Mouse (Mus musculus) forebrain, embryonic 12.5 days (tissue): Measurements from ENCODE around the gene Ankrd55. TPM values are rescaled to one million over a fixed set of nuclear protein-coding genes. Genes with fewer than 3 reads are reported as not detected.

Source experiments
- ATAC-seq: fragments of 200-750 bp; cut with Nextera tagmentation; 2 replicates; pipeline ENCODE4 v1.8.0; 2017; ENCODE audit warnings: moderate TSS enrichment; ENCODE audit not compliant: low FRiP score
- H3K27ac ChIP-seq: fragments of 300-500 bp; sonication (generic); 2 replicates; pipeline ENCODE4 v1.5.1; 2016; ENCODE audit warnings: mild to moderate bottlenecking
- H3K27me3 ChIP-seq: fragments of 300-500 bp; sonication (generic); 2 replicates; pipeline ENCODE4 v1.6.1; 2016; ENCODE audit warnings: mild to moderate bottlenecking
- H3K36me3 ChIP-seq: fragments of 300-500 bp; sonication (generic); replicated peaks from 2 replicates; pipeline ENCODE4 v1.6.1; 2016; ENCODE audit warnings: mild to moderate bottlenecking
- H3K4me1 ChIP-seq: fragments of 300-500 bp; sonication (generic); 2 replicates; pipeline ENCODE4 v1.6.1; 2016
- H3K4me2 ChIP-seq: fragments of 300-500 bp; sonication (generic); 2 replicates; pipeline ENCODE4 v1.6.1; 2016; ENCODE audit warnings: mild to moderate bottlenecking, moderate library complexity
- H3K4me3 ChIP-seq: fragments of 300-500 bp; sonication (generic); replicated peaks from 2 replicates; pipeline ENCODE4 v1.5.1; 2016; ENCODE audit warnings: mild to moderate bottlenecking
- H3K9ac ChIP-seq: fragments of 300-500 bp; sonication (generic); 2 replicates; pipeline ENCODE4 v1.6.1; 2016; ENCODE audit warnings: mild to moderate bottlenecking
- H3K9me3 ChIP-seq: fragments of 300-500 bp; sonication (generic); 2 replicates; pipeline ENCODE4 v1.6.1; 2016
- WGBS: fragments of 180-500 bp; shearing (Covaris S2); methylation state at CpG from one replicate; pipeline ENCODE4 v1.1.7; 2016; 5-methylcytosine and 5-hydroxymethylcytosine counted together
- polyA plus RNA-seq: library from polyadenylated mRNA; unstranded; fragments of >200 nt; fragmentation: Nextera tagmentation; extraction: Ambion mirVana; gene quantifications from 2 replicates; pipeline ENCODE4 v1.2.1, GENCODE M21; 2016

The Ankrd55 gene
- polyA plus RNA-seq, 1 experiment from 2014 or later: 1.0 TPM

DNA sequence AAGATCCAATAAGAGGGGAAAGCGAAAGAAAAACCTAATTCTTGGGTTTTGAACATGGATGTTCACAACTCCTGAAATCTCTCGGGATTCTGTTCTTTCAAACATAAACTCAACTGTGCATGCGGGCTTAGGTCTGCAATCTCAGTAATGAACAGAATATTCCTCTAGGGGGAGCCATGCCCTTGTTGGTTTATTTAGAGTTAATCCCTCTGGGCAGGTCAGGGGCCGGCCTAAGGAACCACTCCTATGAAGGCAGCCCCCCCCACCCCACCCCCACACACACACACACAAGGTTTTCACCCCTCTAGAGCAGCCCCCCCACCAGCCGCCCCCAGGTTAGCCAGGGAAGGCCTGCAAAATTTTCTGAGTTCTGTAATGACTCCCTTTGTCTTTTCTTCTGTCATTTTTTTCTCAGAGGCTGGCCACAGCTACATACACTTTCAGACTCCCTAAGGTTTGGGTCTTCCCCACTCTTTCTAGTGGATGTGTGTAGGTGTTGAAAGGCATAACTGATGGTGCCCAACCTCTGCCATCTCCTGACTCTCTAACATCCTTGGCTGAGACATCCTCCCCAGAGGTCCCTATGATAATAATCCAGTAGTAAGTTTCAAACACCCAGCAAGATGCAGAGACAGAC lies 16.2 kb upstream of the Ankrd55 start:
- H3K27ac ChIP-seq: no peak overlapping the region
- H3K9ac ChIP-seq: no peak overlapping the region
- no peaks in the 10 kb centered on the region for H3K36me3 ChIP-seq
- no peaks in the 10 kb centered on the region for H3K9me3 ChIP-seq
- peak; percentile 68; the same call in 1 of the 2 replicates for ATAC-seq
- WGBS: 22% methylated on average over 5 of the region's 5 CpGs
- no peaks in the 10 kb centered on the region for H3K27me3 ChIP-seq
- H3K4me2 ChIP-seq: no peak overlapping the region
- H3K4me3 ChIP-seq: no peak overlapping the region
- no peaks in the 10 kb centered on the region for H3K4me1 ChIP-seq

DNA sequence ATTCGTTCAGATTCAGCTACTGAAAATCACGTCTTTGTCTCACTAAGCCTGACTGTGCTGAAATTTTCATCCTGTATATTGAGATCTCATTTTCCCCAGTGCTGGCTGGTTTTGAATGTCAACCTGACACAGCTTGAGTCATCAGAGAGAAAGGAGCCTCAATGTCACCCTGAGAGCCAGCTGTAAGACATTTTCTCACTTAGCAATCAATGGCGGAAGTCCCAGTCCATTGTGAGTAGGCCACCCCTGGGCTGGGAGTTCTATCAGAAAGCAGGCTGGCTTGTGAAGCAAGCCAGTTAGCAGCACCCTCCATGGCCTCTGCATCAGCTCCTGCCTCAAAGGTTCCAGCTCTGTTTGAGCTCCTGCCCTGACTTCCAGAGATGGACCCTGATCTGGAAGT lies 13.6 kb upstream of the Ankrd55 start:
- Histone ChIP-seq H3K9me3 (no peaks in the 10 kb centered on the region), H3K36me3 (no peaks in the 10 kb centered on the region), H3K27ac (no peak overlapping the region), H3K4me1 (peaks cover 11% of the 10 kb centered on the region; the same call in 1 of the 2 replicates), H3K9ac (no peak overlapping the region), H3K4me3 (no peak overlapping the region), H3K4me2 (no peak overlapping the region), H3K27me3 (no peaks in the 10 kb centered on the region)
- ATAC-seq: no peak
- 72% methylated on average over 3 of the region's 3 CpGs for WGBS

DNA sequence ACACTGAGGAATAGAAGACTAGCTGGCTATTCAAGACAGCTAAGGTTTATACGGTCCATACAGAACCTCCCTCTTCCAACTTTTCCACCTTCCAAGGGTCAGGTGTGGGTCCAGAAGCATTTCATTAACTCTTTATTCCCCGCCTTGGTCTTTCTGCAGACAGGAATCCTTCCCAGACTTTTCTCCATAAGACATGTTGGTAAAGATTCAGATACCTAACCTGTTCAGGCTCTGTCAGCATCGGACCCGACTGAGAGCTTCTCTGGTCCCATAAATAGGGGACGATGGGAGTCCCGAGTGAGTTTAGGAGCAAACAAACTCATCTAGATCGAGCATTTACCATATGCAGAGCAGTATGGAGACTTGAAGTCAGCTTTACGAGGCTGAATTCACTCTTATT lies 12.3 kb upstream of the Ankrd55 start:
- H3K9me3 ChIP-seq: no peaks in the 10 kb centered on the region
- 92% methylated on average over 8 of the region's 8 CpGs for whole genome bisulfite sequencing
- ATAC-seq: no peak

GRCm38 (mm10) chr13:112277544-112277943 lies 10.7 kb upstream of the Ankrd55 start:
- 86% methylated on average over 5 of the region's 5 CpGs for WGBS
- Histone ChIP-seq H3K9me3 (no peaks in the 10 kb centered on the region), H3K27me3 (no peaks in the 10 kb centered on the region), H3K4me1 (peaks cover 11% of the 10 kb centered on the region; the same call in 1 of the 2 replicates), H3K27ac (no peak overlapping the region), H3K36me3 (no peaks in the 10 kb centered on the region), H3K4me3 (no peak overlapping the region), H3K4me2 (no peak overlapping the region), H3K9ac (no peak overlapping the region)
- no peak for ATAC-seq

More for the DNA sequence above, 12.3 kb upstream of the Ankrd55 start:
- no peaks in the 10 kb centered on the region for H3K36me3 ChIP-seq
- H3K4me1 ChIP-seq: peaks cover 11% of the 10 kb centered on the region; the same call in 1 of the 2 replicates
- no peak overlapping the region for H3K4me2 ChIP-seq
- no peaks in the 10 kb centered on the region for H3K27me3 ChIP-seq
- H3K9ac ChIP-seq: no peak overlapping the region
- H3K4me3 ChIP-seq: no peak overlapping the region
- no peak overlapping the region for H3K27ac ChIP-seq

DNA sequence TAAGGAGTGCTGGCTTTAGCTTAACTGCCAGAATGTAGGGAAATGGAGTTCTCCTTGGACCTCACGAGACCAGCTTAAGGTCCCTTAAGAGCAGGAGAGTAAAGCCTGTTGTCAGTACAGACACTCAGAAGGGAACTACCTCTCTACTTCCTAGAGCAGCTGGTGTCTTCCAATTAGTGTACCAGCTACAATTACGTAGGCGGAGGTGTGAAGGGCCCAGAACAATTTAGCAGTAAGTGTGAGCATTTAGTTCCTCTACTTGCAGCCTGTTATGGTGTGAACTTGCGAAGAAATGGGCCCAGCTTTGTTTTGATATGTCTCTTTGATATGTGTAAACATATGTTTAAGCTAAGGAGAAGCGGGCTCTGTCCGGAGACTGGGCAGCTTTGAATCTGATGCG lies 10.0 kb upstream of the Ankrd55 start:
- H3K4me1 ChIP-seq: peaks cover 11% of the 10 kb centered on the region; the same call in 1 of the 2 replicates
- no peak overlapping the region for H3K4me3 ChIP-seq
- H3K4me2 ChIP-seq: no peak overlapping the region
- H3K36me3 ChIP-seq: no peaks in the 10 kb centered on the region
- no peak overlapping the region for H3K27ac ChIP-seq
- H3K27me3 ChIP-seq: no peaks in the 10 kb centered on the region
- H3K9ac ChIP-seq: no peak overlapping the region
- no peaks in the 10 kb centered on the region for H3K9me3 ChIP-seq
- WGBS: 71% methylated on average over 7 of the region's 7 CpGs
- ATAC-seq: peak; percentile 58; the same call in 1 of the 2 replicates

DNA sequence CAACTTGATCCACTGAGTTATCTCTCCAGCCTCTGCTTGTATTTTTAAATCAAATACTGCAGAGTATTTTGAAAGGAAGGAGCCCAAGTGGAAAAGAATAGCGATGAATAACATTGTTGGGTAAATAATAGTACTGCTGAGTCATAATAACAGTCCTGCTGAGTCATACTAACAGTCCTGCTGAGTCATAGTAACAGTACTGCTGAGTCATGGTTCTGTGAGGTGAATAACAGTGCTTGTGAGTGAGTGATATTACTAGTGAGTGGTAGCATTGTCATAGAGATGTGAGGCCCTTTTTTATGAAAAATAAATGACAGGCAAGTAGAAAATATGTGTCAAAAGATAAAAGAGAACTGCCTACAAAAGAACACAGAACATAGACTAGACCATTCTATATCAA lies 1.1 kb upstream of the Ankrd55 start:
- Histone ChIP-seq H3K4me1 (peaks cover 14% of the 10 kb centered on the region), H3K4me3 (no peak overlapping the region), H3K9me3 (no peaks in the 10 kb centered on the region), H3K27me3 (no peaks in the 10 kb centered on the region), H3K4me2 (no peak overlapping the region), H3K27ac (no peak overlapping the region), H3K9ac (no peak overlapping the region), H3K36me3 (no peaks in the 10 kb centered on the region)
- 91% methylated on average over 1 of the region's 1 CpGs for WGBS
- no peak for ATAC-seq

DNA sequence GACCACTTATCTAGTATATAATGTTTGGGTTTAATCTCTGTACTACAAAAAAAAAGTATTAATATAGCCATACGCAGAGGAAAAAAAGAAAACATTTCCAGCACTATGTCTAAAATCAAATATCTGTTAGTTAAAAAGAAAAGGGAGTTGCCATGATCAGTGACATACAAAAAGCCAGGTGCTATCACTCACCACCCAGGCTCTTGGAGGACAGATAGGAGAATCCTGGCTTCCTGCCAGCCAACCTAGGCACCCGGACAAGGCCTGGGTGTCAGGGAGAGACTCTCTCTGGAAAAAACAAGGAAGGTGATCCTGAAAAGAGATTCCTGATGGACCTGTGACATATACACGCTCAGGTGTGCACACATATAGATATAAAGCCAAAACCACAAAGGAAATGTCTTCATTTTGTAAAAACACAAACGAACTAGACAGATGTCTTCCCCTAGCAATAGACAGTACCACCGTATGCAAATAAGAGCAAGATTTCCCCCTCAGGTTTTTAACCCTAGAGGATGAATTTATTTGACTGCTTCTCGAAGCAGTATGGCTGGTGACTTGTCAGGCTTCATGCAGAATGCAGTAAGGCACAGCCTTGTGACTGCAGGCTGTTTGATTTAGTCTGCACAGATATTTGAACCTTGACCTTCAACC lies 553 bp upstream of the Ankrd55 start:
- H3K4me2 ChIP-seq: peak overlapping the region; percentile 42
- WGBS: 76% methylated on average over 6 of the region's 6 CpGs
- no peaks in the 10 kb centered on the region for H3K36me3 ChIP-seq
- 0 out of 2 replicates have a peak overlapping the region, but pooled peaks have one; percentile 42 for H3K27ac ChIP-seq
- H3K9me3 ChIP-seq: no peaks in the 10 kb centered on the region
- no peak overlapping the region for H3K9ac ChIP-seq
- H3K27me3 ChIP-seq: no peaks in the 10 kb centered on the region
- no peak; the same call in none of the 2 replicates for ATAC-seq
- peaks cover 14% of the 10 kb centered on the region for H3K4me1 ChIP-seq
- 0 out of 2 replicates have a peak overlapping the region, but pooled peaks have one; percentile 8 for H3K4me3 ChIP-seq

DNA sequence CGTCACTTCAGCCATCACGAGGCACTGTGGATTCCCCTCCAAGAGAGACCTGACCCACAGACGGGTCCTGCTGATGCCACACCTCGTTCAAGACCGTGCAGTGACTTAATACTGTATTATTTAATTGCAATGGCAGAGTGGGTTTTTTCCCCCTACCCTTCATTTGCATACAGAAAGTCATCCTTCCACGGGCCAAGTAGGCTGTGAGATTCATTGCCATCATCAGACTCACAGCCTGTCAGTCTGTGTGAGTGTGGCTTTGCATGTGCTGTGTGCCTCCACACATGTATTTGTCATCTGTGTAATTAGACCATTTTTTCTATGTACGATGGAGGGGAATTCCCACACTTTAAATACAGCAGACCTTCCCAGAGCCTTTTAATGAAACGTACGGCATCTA lies 1.1 kb downstream of the Ankrd55 start:
- H3K4me2 ChIP-seq: no peak overlapping the region
- H3K27me3 ChIP-seq: no peaks in the 10 kb centered on the region
- no peaks in the 10 kb centered on the region for H3K36me3 ChIP-seq
- peaks cover 14% of the 10 kb centered on the region for H3K4me1 ChIP-seq
- no peak overlapping the region for H3K9ac ChIP-seq
- 79% methylated on average over 9 of the region's 9 CpGs for WGBS
- H3K9me3 ChIP-seq: no peaks in the 10 kb centered on the region
- H3K4me3 ChIP-seq: no peak overlapping the region
- ATAC-seq: no peak
- H3K27ac ChIP-seq: no peak overlapping the region

DNA sequence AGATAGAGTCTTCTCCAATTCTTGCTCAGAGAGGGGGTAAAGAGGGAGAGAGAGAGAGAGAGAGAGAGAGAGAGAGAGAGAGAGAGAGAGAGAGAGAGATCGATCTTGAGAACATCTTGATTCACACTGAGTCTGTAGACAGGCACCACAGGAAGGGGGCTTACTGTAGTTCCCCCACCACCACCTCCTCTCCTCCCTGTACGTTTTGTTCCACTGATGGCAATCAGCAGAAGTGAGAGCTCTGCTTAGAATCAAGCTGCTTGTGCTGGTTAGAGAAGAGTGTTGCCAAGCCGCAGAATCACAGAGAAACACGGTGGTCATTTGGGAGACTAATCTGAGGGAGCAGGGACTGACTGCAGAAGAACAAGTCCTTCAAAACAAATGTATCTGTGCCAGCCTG lies 1.7 kb downstream of the Ankrd55 start:
- H3K4me1 ChIP-seq: peaks cover 14% of the 10 kb centered on the region
- H3K4me3 ChIP-seq: no peak overlapping the region
- no peak overlapping the region for H3K27ac ChIP-seq
- H3K9me3 ChIP-seq: no peaks in the 10 kb centered on the region
- no peaks in the 10 kb centered on the region for H3K36me3 ChIP-seq
- WGBS: 62% methylated on average over 4 of the region's 4 CpGs
- H3K27me3 ChIP-seq: no peaks in the 10 kb centered on the region
- H3K4me2 ChIP-seq: no peak overlapping the region
- H3K9ac ChIP-seq: no peak overlapping the region
- ATAC-seq: no peak

- 85% methylated on average over 4 of the region's 4 CpGs for WGBS
- ATAC-seq: no peak
Measured at GRCm38 (mm10) chr13:112292489-112292888, 4.2 kb downstream of the Ankrd55 start.

DNA sequence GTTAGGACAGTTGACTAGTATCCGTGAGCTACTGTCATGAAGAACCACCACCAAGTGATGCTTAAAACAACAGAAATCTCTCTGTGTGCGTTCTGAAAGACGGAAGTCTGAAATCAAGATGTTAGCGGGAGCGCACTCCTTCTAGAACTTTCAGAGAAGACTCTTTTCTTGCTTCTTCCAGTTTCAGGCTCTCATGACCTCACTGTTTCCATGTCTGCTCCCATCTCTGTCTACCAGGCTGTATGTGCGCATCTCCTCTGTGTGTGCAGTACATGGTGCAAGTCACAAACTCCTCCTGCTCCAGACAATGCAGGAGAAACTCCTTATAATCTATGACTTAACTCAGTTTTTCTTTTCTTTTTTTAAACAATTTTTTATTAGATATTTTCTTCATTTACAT lies 4.8 kb downstream of the Ankrd55 start:
- H3K36me3 ChIP-seq: no peaks in the 10 kb centered on the region
- H3K9me3 ChIP-seq: no peaks in the 10 kb centered on the region
- peaks cover 8% of the 10 kb centered on the region for H3K4me1 ChIP-seq
- H3K4me2 ChIP-seq: no peak overlapping the region
- H3K9ac ChIP-seq: no peak overlapping the region
- no peaks in the 10 kb centered on the region for H3K27me3 ChIP-seq
- no peak overlapping the region for H3K27ac ChIP-seq
- no peak overlapping the region for H3K4me3 ChIP-seq
- WGBS: 97% methylated on average over 6 of the region's 6 CpGs
- ATAC-seq: no peak

More at GRCm38 (mm10) chr13:112292489-112292888, 4.2 kb downstream of the Ankrd55 start:
- no peak overlapping the region for H3K9ac ChIP-seq
- peaks cover 14% of the 10 kb centered on the region for H3K4me1 ChIP-seq
- no peak overlapping the region for H3K4me2 ChIP-seq
- H3K27ac ChIP-seq: no peak overlapping the region
- no peaks in the 10 kb centered on the region for H3K27me3 ChIP-seq
- H3K9me3 ChIP-seq: no peaks in the 10 kb centered on the region
- H3K4me3 ChIP-seq: no peak overlapping the region
- H3K36me3 ChIP-seq: no peaks in the 10 kb centered on the region

DNA sequence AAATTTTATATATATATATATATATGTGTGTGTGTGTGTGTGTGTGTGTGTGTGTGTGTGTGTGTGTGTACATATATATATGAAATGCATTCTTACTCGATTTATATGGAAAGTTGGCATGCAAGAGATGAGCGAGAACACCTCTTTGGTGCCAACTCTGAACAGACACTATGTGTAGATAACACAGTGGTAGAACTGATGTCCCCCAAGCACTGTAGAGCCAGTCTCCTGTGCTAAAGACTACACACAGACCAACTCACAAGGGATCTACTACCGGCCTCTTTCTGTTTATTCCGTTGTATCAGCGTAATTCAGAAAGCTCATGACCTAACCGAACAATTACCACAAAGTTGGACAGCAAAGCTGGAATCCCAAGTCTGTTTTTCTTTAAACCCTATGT lies 6.2 kb downstream of the Ankrd55 start:
- no peak for ATAC-seq
- H3K4me1 ChIP-seq: no peaks in the 10 kb centered on the region
- no peak overlapping the region for H3K9ac ChIP-seq
- no peaks in the 10 kb centered on the region for H3K9me3 ChIP-seq
- no peaks in the 10 kb centered on the region for H3K36me3 ChIP-seq
- no peak overlapping the region for H3K27ac ChIP-seq
- no peak overlapping the region for H3K4me2 ChIP-seq
- no peaks in the 10 kb centered on the region for H3K27me3 ChIP-seq
- H3K4me3 ChIP-seq: no peak overlapping the region
- WGBS: 93% methylated on average over 6 of the region's 6 CpGs

DNA sequence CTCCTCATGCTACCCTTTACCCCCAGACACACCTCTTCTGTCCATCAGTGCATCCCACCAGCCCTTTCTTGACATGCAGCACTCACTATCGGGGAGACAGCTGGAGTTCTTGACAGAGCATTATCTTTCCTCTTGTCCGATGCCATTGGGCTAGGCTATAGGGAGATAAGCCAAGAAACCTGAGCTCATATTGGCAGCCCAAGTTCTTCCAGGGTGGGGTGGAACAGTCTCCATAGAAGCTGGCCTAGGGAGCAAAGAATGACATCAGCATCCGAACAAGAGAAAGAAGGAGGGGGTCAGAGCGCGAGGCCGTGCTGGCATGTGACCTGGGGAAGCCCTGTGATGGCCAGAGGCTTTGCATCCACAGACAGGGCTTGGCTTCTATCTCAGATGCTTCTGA lies 9.5 kb downstream of the Ankrd55 start:
- Histone ChIP-seq H3K9ac (no peak overlapping the region), H3K4me3 (no peak overlapping the region), H3K4me2 (no peak overlapping the region), H3K4me1 (no peaks in the 10 kb centered on the region), H3K9me3 (no peaks in the 10 kb centered on the region), H3K36me3 (no peaks in the 10 kb centered on the region), H3K27ac (no peak overlapping the region), H3K27me3 (no peaks in the 10 kb centered on the region)
- WGBS: 94% methylated on average over 6 of the region's 6 CpGs
- no peak for ATAC-seq
